Mouse (Mus musculus): ENCODE data around the gene Olfr488. TPM values are rescaled to one million over a fixed set of nuclear protein-coding genes. Genes with fewer than 3 reads are reported as not detected.

The Olfr488 gene
- polyA plus RNA-seq (2014; fragmentation: Illumina TruSeq; extraction: RNeasy Lipid Tissue Mini Kit (QIAGEN cat#74804); ENCODE audit: low read depth, low replicate concordance) = not detected

DNA sequence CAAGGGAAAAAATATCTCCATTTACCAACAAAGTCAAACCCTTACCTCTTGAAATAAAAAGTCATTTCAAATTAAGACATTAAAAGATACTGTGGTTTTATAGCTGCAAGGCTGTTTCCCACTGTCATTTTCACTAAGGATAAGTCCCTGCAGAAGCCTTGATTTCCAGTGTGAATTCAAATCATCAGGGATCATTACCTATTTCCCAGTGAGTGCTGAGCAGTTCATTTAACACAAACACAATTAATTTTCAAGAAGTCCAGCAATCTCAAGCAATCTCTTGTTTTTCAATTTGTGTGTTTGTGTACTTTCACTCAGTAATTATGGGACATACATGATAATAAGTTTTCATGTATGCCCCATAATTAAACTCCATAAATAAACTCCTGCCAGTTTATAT is at the start of gene Olfr488:
TSS of gene Olfr488 (minus strand) at position 101 of the 400 bp plus-strand sequence.

DNA sequence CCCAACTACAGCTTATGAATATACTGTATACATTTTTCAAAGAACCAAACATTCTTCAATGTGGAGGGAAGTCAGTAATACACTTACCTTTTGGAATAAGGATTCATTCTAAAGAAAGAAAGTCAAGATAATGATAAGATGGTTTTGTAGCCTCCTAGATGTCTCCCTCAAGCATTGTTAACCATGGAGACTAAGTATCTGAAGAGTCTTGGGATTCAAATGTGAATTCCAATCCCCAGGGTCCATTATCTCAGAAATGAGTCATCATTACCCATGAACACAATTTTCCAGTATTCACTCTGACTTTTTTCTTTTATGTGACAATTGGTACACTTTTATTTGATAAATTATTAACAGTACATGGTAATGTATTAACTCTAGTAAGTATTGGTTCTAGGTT is 30.7 kb upstream of the Olfr488 start, which contains the start of gene Olfr490:
TSS of gene Olfr490 (minus strand) at position 101 of the 400 bp plus-strand sequence.

DNA sequence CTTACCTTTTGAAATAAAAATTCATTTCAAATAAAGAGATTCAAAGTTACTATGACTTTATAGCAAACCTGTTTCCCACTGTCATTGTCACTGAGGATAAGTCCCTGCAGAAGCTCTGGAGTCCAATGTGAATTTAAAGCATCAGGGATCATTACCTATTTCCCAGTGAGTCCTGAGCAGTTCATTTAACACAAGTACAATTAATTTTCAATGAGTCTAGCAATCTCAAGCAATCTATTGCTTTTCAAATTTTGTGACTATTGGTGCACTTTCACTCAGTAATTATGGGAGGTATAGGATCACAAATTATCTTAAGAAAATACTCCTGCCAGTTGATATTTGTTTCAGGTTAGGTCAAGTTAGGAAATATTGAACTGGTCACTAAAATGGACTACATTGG is 43.6 kb downstream of the Olfr488 start, which contains the start of gene Olfr487:
TSS of gene Olfr487 (minus strand) at position 101 of the 400 bp plus-strand sequence.

Other genes starting within 250 kb of the Olfr488 start
- gene Olfr478, start 224.4 kb downstream of the Olfr488 start, polyA plus RNA-seq (2014; fragmentation: Illumina TruSeq; extraction: RNeasy Lipid Tissue Mini Kit (QIAGEN cat#74804); ENCODE audit: low read depth, low replicate concordance) = not detected
- gene Olfr479, start 207.7 kb downstream of the Olfr488 start, polyA plus RNA-seq (2014; fragmentation: Illumina TruSeq; extraction: RNeasy Lipid Tissue Mini Kit (QIAGEN cat#74804); ENCODE audit: low read depth, low replicate concordance) = not detected
- not detected for gene Olfr480, start 191.0 kb downstream of the Olfr488 start, polyA plus RNA-seq (2014; fragmentation: Illumina TruSeq; extraction: RNeasy Lipid Tissue Mini Kit (QIAGEN cat#74804); ENCODE audit: low read depth, low replicate concordance)
- gene Olfr481, start 178.5 kb downstream of the Olfr488 start, polyA plus RNA-seq (2014; fragmentation: Illumina TruSeq; extraction: RNeasy Lipid Tissue Mini Kit (QIAGEN cat#74804); ENCODE audit: low read depth, low replicate concordance) = not detected
- not detected for gene Olfr482, start 160.8 kb downstream of the Olfr488 start, polyA plus RNA-seq (2014; fragmentation: Illumina TruSeq; extraction: RNeasy Lipid Tissue Mini Kit (QIAGEN cat#74804); ENCODE audit: low read depth, low replicate concordance)
- not detected for gene Olfr483, start 157.5 kb downstream of the Olfr488 start, polyA plus RNA-seq (2014; fragmentation: Illumina TruSeq; extraction: RNeasy Lipid Tissue Mini Kit (QIAGEN cat#74804); ENCODE audit: low read depth, low replicate concordance)
- gene Olfr484, start 130.9 kb downstream of the Olfr488 start, polyA plus RNA-seq (2014; fragmentation: Illumina TruSeq; extraction: RNeasy Lipid Tissue Mini Kit (QIAGEN cat#74804); ENCODE audit: low read depth, low replicate concordance) = not detected
- gene Olfr485, start 98.5 kb downstream of the Olfr488 start, polyA plus RNA-seq (2014; fragmentation: Illumina TruSeq; extraction: RNeasy Lipid Tissue Mini Kit (QIAGEN cat#74804); ENCODE audit: low read depth, low replicate concordance) = not detected
- not detected for gene Olfr486, start 85.6 kb downstream of the Olfr488 start, polyA plus RNA-seq (2014; fragmentation: Illumina TruSeq; extraction: RNeasy Lipid Tissue Mini Kit (QIAGEN cat#74804); ENCODE audit: low read depth, low replicate concordance)
- gene Olfr487, start 43.7 kb downstream of the Olfr488 start, polyA plus RNA-seq (2014; fragmentation: Illumina TruSeq; extraction: RNeasy Lipid Tissue Mini Kit (QIAGEN cat#74804); ENCODE audit: low read depth, low replicate concordance) = not detected
- not detected for gene Olfr490, start 30.6 kb upstream of the Olfr488 start, polyA plus RNA-seq (2014; fragmentation: Illumina TruSeq; extraction: RNeasy Lipid Tissue Mini Kit (QIAGEN cat#74804); ENCODE audit: low read depth, low replicate concordance)
- not detected for gene Olfr491, start 55.1 kb upstream of the Olfr488 start, polyA plus RNA-seq (2014; fragmentation: Illumina TruSeq; extraction: RNeasy Lipid Tissue Mini Kit (QIAGEN cat#74804); ENCODE audit: low read depth, low replicate concordance)
- gene Olfr492, start 65.3 kb upstream of the Olfr488 start, polyA plus RNA-seq (2014; fragmentation: Illumina TruSeq; extraction: RNeasy Lipid Tissue Mini Kit (QIAGEN cat#74804); ENCODE audit: low read depth, low replicate concordance) = not detected
- not detected for gene Olfr493, start 88.6 kb upstream of the Olfr488 start, polyA plus RNA-seq (2014; fragmentation: Illumina TruSeq; extraction: RNeasy Lipid Tissue Mini Kit (QIAGEN cat#74804); ENCODE audit: low read depth, low replicate concordance)
- gene Olfr494, start 107.0 kb upstream of the Olfr488 start, polyA plus RNA-seq (2014; fragmentation: Illumina TruSeq; extraction: RNeasy Lipid Tissue Mini Kit (QIAGEN cat#74804); ENCODE audit: low read depth, low replicate concordance) = not detected
- not detected for gene Olfr495, start 134.8 kb upstream of the Olfr488 start, polyA plus RNA-seq (2014; fragmentation: Illumina TruSeq; extraction: RNeasy Lipid Tissue Mini Kit (QIAGEN cat#74804); ENCODE audit: low read depth, low replicate concordance)
- not detected for gene Olfr497, start 162.1 kb upstream of the Olfr488 start, polyA plus RNA-seq (2014; fragmentation: Illumina TruSeq; extraction: RNeasy Lipid Tissue Mini Kit (QIAGEN cat#74804); ENCODE audit: low read depth, low replicate concordance)
- not detected for gene Olfr498, start 207.0 kb upstream of the Olfr488 start, polyA plus RNA-seq (2014; fragmentation: Illumina TruSeq; extraction: RNeasy Lipid Tissue Mini Kit (QIAGEN cat#74804); ENCODE audit: low read depth, low replicate concordance)